In genomic region chr15:51586146-51586545, GRCm38 (mm10) we compare ENCODE assay signal across 13 mouse cellular contexts.
"Had no signal": no experiment of that assay in that cellular context is flagged by ENCODE, and none has a peak within 500 bp of the region (broad histone marks: within the 10 kb centered on the region; RNA-seq: fewer than 3 reads in every experiment).

No protein-coding gene starts in this region.

- H3K4me2 ChIP-seq: lung, embryonic 14.5 days; midbrain, embryonic 11.5 days; midbrain, embryonic 13.5 days; midbrain, embryonic 15.5 days; neural tube, embryonic 12.5 days had no signal

- H3K4me3 ChIP-seq: megakaryocyte, embryonic 14.5 days; midbrain, embryonic 13.5 days; midbrain, embryonic 15.5 days; neural tube, embryonic 12.5 days had no signal

- H3K27ac ChIP-seq: midbrain, embryonic 13.5 days; midbrain, embryonic 15.5 days; neural tube, embryonic 12.5 days had no signal

- ATAC-seq: liver, postnatal 0 days; midbrain, embryonic 13.5 days; midbrain, embryonic 15.5 days had no signal

- H3K4me1 ChIP-seq: megakaryocyte, embryonic 14.5 days; midbrain, embryonic 13.5 days; midbrain, embryonic 15.5 days; neural tube, embryonic 12.5 days had no signal

- H3K27me3 ChIP-seq: midbrain, embryonic 13.5 days; midbrain, embryonic 15.5 days; neural tube, embryonic 12.5 days had no signal

- H3K9ac ChIP-seq: liver, postnatal 0 days; lung, embryonic 14.5 days; midbrain, embryonic 13.5 days; midbrain, embryonic 15.5 days; neural tube, embryonic 12.5 days had no signal

- DNase-seq: liver, postnatal 0 days; lung, embryonic 14.5 days; lung, postnatal 10 days; lung, postnatal 4 days; right cerebral cortex, postnatal 14 days; thymus, adult 18-20 months; thymus, postnatal 14 days; thymus, postnatal 36 days had no signal

- H3K9me3 ChIP-seq: megakaryocyte, embryonic 14.5 days; midbrain, embryonic 13.5 days; midbrain, embryonic 15.5 days; neural tube, embryonic 12.5 days had no signal

- H3K36me3 ChIP-seq: midbrain, embryonic 13.5 days; midbrain, embryonic 15.5 days; neural tube, embryonic 12.5 days had no signal
